Mouse (Mus musculus) midbrain, embryonic 15.5 days (tissue): Measurements from ENCODE around the gene Ddias. TPM values are rescaled to one million over a fixed set of nuclear protein-coding genes. Genes with fewer than 3 reads are reported as not detected.
"Not testable (repeated sequence)": the region's sequence is repeated elsewhere in the genome, so short reads cannot be mapped to it uniquely, and the experiment has no call there.

ENCODE experiments used
- ATAC-seq: fragments of 200-750 bp; cut with Nextera tagmentation; replicated peaks from 2 replicates; pipeline ENCODE4 v1.8.0; 2017; ENCODE audit warnings: moderate TSS enrichment
- H3K27ac ChIP-seq: fragments of 300-500 bp; sonication (generic); 2 replicates; pipeline ENCODE4 v1.5.1; 2015; ENCODE audit warnings: mild to moderate bottlenecking, inconsistent platforms
- H3K27me3 ChIP-seq: fragments of 300-500 bp; sonication (generic); replicated peaks from 2 replicates; pipeline ENCODE4 v1.6.1; 2015; ENCODE audit warnings: inconsistent platforms
- H3K36me3 ChIP-seq: fragments of 300-500 bp; sonication (generic); replicated peaks from 2 replicates; pipeline ENCODE4 v1.6.1; 2015; ENCODE audit warnings: inconsistent platforms
- H3K4me1 ChIP-seq: fragments of 300-500 bp; sonication (generic); 2 replicates; pipeline ENCODE4 v1.6.1; 2015; ENCODE audit warnings: inconsistent platforms
- H3K4me2 ChIP-seq: fragments of 300-500 bp; sonication (generic); 2 replicates; pipeline ENCODE4 v1.6.1; 2015; ENCODE audit warnings: inconsistent platforms, mild to moderate bottlenecking, moderate library complexity
- H3K4me3 ChIP-seq: fragments of 300-500 bp; sonication (generic); 2 replicates; pipeline ENCODE4 v1.5.1; 2015; ENCODE audit warnings: mild to moderate bottlenecking, inconsistent platforms
- H3K9ac ChIP-seq: fragments of 300-500 bp; sonication (generic); 2 replicates; pipeline ENCODE4 v1.6.1; 2015; ENCODE audit warnings: mild to moderate bottlenecking, inconsistent platforms
- H3K9me3 ChIP-seq: fragments of 300-500 bp; sonication (generic); 2 replicates; pipeline ENCODE4 v1.6.1; 2016; ENCODE audit warnings: inconsistent platforms
- WGBS: fragments of 180-500 bp; shearing (Covaris S2); methylation state at CpG from one replicate; pipeline ENCODE4 v1.1.7; 2015; ENCODE audit warnings: mixed read lengths; 5-methylcytosine and 5-hydroxymethylcytosine counted together
- polyA plus RNA-seq: library from polyadenylated mRNA; unstranded; fragments of >200 nt; fragmentation: Nextera tagmentation; extraction: Ambion mirVana; gene quantifications from 2 replicates; pipeline ENCODE4 v1.2.1, GENCODE M21; 2015

Ddias gene
- 4.1 and 4.3 TPM in 2 replicates for polyA plus RNA-seq

DNA sequence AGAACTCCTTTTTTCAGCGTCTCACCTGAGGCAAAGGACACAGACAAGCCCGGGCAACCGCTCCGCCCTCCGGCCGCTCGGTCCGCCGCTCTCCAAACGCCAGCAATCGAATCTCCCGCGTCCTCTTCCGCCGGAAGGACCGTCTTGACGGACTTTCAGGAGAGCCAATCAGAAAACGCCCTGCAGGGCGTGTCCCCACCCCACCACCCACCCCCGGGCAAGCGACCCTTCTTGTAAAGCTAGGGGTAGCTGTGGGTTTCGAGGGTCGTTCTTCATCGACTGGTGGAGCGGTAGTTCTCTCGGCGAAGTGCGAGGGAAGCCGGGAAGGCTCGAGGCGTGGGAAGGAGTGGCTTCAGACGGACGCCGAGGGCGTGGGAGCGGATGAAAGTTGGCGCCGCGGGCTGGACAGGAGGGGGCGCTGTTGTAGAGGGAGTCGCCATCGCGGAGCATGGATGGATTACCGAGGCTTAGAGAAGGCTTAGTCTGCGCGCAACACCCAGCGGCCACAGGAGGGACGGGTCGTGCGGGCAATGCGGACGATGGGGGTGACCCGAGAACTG is at the start of gene Ddias, which contains the start of gene Prcp:
TSS of gene Ddias (minus strand) at position 132 of the 560 bp plus-strand sequence.
TSS of gene Prcp (plus strand) at position 355 of the 560 bp plus-strand sequence.
- peak; percentile 91 for ATAC-seq
- H3K4me1 ChIP-seq: peaks cover 18% of the 10 kb centered on the region
- under 1% methylated on average over 53 of the region's 53 CpGs for WGBS

GRCm38 (mm10) chr7:92920857-92921172 is 46.8 kb upstream of the Ddias start:
- Histone ChIP-seq H3K27me3 (no peaks in the 10 kb centered on the region), H3K27ac (no peak overlapping the region), H3K9ac (no peak overlapping the region), H3K4me3 (no peak overlapping the region), H3K9me3 (no peaks in the 10 kb centered on the region), H3K4me2 (no peak overlapping the region), H3K36me3 (no peaks in the 10 kb centered on the region), H3K4me1 (no peaks in the 10 kb centered on the region)
- no peak for ATAC-seq
- 81% methylated on average over 2 of the region's 2 CpGs for WGBS

More for the DNA sequence above, at the start of gene Ddias, which contains the start of gene Prcp:
- H3K36me3 ChIP-seq: no peaks in the 10 kb centered on the region
- peak within 1 kb of the TSS; percentile 90 for H3K9ac ChIP-seq
- H3K27ac ChIP-seq: peak within 1 kb of the TSS; percentile 99
- peak within 1 kb of the TSS; percentile 68 for H3K4me2 ChIP-seq
- H3K9me3 ChIP-seq: no peaks in the 10 kb centered on the region
- peak within 1 kb of the TSS; percentile 79 for H3K4me3 ChIP-seq
- no peaks in the 10 kb centered on the region for H3K27me3 ChIP-seq

DNA sequence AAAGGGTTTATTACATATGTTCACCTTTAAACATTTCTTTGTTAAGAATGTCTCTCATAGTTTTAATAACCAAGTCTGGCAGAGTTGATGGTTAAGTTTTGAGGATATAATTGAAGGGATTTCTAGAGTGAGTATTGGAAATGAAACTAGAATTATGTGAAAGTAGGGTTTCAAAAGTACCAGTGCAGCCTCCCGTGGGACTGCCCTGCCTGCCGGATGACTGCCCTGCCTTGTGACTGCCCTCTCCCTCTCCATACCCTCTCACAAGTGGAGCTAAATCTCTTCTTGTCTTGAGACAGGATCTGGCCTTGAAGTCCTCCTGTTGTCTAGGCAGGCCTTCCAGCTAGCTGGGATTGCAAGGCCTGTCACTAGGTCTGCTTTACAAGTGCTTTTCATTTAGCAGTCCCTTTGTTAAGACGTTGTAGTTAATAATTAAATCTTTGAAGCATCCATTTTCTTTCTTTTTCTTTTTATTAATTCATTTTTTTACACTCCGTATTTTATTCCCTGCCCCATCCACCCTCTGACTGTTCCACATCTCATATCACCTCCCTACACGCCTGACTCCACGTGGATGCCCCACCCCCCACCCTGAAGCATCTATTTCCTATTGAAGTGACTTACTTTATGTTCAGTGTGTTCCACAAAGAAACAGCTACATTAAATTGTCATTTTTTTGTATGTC is 46.3 kb upstream of the Ddias start:
- Histone ChIP-seq H3K9me3 (no peaks in the 10 kb centered on the region), H3K4me1 (no peaks in the 10 kb centered on the region), H3K4me2 (no peak overlapping the region), H3K9ac (no peak overlapping the region), H3K4me3 (no peak overlapping the region), H3K36me3 (no peaks in the 10 kb centered on the region), H3K27me3 (no peaks in the 10 kb centered on the region), H3K27ac (no peak overlapping the region)
- whole genome bisulfite sequencing: 75% methylated on average over 6 of the region's 6 CpGs
- ATAC-seq: no peak

DNA sequence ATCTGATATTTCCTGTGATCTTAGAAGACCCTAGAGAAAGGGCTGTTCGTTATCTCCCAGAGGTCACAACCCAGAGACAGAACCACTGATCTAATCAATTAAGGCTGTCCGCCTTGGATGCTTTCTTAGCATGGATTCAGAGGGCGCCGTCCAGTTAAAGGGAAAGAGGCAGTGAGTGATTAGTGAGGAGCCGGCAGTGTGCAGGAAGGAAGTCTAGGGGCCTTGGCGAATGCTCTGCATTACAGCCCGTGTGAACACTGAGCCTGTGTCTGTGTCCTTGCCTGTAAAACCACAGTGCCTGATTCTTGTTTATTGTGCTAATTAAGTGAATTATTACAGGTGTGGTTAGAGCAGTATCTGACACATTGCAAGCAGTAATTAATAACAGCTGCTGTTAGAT is 30.2 kb upstream of the Ddias start:
- H3K27me3 ChIP-seq, H3K9me3 ChIP-seq, H3K36me3 ChIP-seq, H3K27ac ChIP-seq, H3K9ac ChIP-seq, H3K4me2 ChIP-seq, H3K4me1 ChIP-seq, H3K4me3 ChIP-seq: not testable (repeated sequence)
- WGBS: 66% methylated on average over 7 of the region's 7 CpGs
- ATAC-seq: 0 out of 2 replicates have a peak, but pooled peaks have one; percentile 42

GRCm38 (mm10) chr7:92903360-92904038 is 29.5 kb upstream of the Ddias start:
- Histone ChIP-seq H3K36me3 (no peaks in the 10 kb centered on the region), H3K4me1 (no peaks in the 10 kb centered on the region), H3K9me3 (no peaks in the 10 kb centered on the region), H3K4me3 (no peak overlapping the region), H3K9ac (no peak overlapping the region), H3K4me2 (no peak overlapping the region), H3K27me3 (no peaks in the 10 kb centered on the region), H3K27ac (no peak overlapping the region)
- peak; percentile 92 for ATAC-seq
- 52% methylated on average over 7 of the region's 7 CpGs for WGBS

GRCm38 (mm10) chr7:92897021-92897420 is 23.0 kb upstream of the Ddias start:
- no peak overlapping the region for H3K4me3 ChIP-seq
- 53% methylated on average over 2 of the region's 2 CpGs for WGBS
- no peak overlapping the region for H3K9ac ChIP-seq
- H3K27me3 ChIP-seq: no peaks in the 10 kb centered on the region
- 0 out of 2 replicates have a peak, but pooled peaks have one; percentile 42 for ATAC-seq
- H3K27ac ChIP-seq: no peak overlapping the region
- no peaks in the 10 kb centered on the region for H3K4me1 ChIP-seq
- H3K4me2 ChIP-seq: no peak overlapping the region
- no peaks in the 10 kb centered on the region for H3K9me3 ChIP-seq
- no peaks in the 10 kb centered on the region for H3K36me3 ChIP-seq

- no peaks in the 10 kb centered on the region for H3K36me3 ChIP-seq
- ATAC-seq: no peak
- H3K4me2 ChIP-seq: no peak overlapping the region
- WGBS: 84% methylated on average over 5 of the region's 5 CpGs
- no peak overlapping the region for H3K27ac ChIP-seq
- H3K4me1 ChIP-seq: no peaks in the 10 kb centered on the region
- H3K4me3 ChIP-seq: no peak overlapping the region
- no peak overlapping the region for H3K9ac ChIP-seq
- no peaks in the 10 kb centered on the region for H3K27me3 ChIP-seq
- H3K9me3 ChIP-seq: no peaks in the 10 kb centered on the region
These were observed 22.0 kb upstream of the Ddias start for GRCm38 (mm10) chr7:92896036-92896435.

DNA sequence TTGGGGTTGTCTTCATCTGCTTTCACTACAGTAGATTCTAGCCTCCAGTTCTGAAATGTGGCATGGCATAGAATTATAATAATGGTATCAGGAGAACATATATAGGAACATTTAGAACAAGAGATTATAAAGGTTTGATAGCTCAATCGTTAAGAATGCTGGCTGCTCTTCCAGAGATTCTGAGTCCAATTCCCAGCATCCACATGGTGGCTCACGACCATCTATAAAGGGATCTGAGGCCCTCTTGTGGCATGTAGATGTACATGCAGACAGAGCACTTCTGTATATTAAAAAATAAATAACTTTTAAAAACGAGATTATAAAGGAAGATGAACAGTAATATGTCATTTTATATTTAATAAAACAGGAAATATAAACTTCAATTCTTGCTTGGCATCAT is 19.4 kb upstream of the Ddias start:
- H3K9ac ChIP-seq: no peak overlapping the region
- H3K36me3 ChIP-seq: no peaks in the 10 kb centered on the region
- no peak overlapping the region for H3K4me2 ChIP-seq
- H3K9me3 ChIP-seq: no peaks in the 10 kb centered on the region
- no peak overlapping the region for H3K27ac ChIP-seq
- no peak overlapping the region for H3K4me3 ChIP-seq
- no peaks in the 10 kb centered on the region for H3K4me1 ChIP-seq
- no peak for ATAC-seq
- WGBS: 46% methylated on average over 3 of the region's 3 CpGs
- no peaks in the 10 kb centered on the region for H3K27me3 ChIP-seq

DNA sequence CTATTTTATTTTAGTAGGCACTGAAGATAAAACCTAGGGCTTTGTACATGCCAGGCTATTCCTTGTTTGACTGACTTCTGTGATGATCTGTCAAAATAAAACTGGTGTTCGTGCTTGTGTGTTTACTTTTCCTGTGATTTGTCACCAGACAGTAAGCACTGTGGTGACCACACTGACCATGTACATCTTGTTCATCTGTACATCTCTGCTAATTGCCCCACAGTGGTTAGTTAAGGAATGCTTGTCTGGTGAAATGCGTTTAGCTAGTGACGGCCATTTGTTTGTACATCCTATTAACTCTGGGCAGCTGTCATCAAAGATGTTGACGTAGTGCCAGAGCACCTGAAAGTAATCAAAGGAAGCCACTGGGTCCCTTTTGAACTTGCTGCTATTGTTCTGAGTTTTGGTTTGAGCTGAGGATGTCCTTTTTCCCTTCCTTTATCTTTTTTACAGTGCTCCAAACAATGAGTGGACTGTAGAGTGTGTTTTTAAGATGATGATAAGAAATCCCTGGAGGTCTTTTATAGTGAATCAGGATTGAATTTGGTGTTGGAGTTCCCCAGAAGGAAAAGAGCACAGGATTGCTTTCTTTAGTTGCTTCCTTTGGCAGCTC is 16.7 kb upstream of the Ddias start:
- H3K27me3 ChIP-seq: no peaks in the 10 kb centered on the region
- H3K9me3 ChIP-seq: no peaks in the 10 kb centered on the region
- H3K27ac ChIP-seq: no peak overlapping the region
- H3K4me2 ChIP-seq: no peak overlapping the region
- H3K4me3 ChIP-seq: no peak overlapping the region
- H3K9ac ChIP-seq: no peak overlapping the region
- WGBS: 71% methylated on average over 4 of the region's 4 CpGs
- no peak for ATAC-seq
- no peaks in the 10 kb centered on the region for H3K4me1 ChIP-seq
- H3K36me3 ChIP-seq: no peaks in the 10 kb centered on the region

- H3K4me2 ChIP-seq: no peak overlapping the region
- H3K36me3 ChIP-seq: no peaks in the 10 kb centered on the region
- WGBS: 71% methylated on average over 1 of the region's 1 CpGs
- no peak overlapping the region for H3K4me3 ChIP-seq
- no peaks in the 10 kb centered on the region for H3K4me1 ChIP-seq
- no peak overlapping the region for H3K27ac ChIP-seq
- no peak for ATAC-seq
- no peak overlapping the region for H3K9ac ChIP-seq
- H3K9me3 ChIP-seq: no peaks in the 10 kb centered on the region
- H3K27me3 ChIP-seq: no peaks in the 10 kb centered on the region
These were observed 16.2 kb upstream of the Ddias start for GRCm38 (mm10) chr7:92890211-92890610.

GRCm38 (mm10) chr7:92887230-92887629 is 13.2 kb upstream of the Ddias start:
- Histone ChIP-seq H3K9me3 (no peaks in the 10 kb centered on the region), H3K9ac (no peak overlapping the region), H3K4me1 (no peaks in the 10 kb centered on the region), H3K4me2 (no peak overlapping the region), H3K27me3 (no peaks in the 10 kb centered on the region), H3K27ac (no peak overlapping the region), H3K36me3 (no peaks in the 10 kb centered on the region), H3K4me3 (no peak overlapping the region)
- ATAC-seq: no peak
- 94% methylated on average over 5 of the region's 5 CpGs for WGBS

DNA sequence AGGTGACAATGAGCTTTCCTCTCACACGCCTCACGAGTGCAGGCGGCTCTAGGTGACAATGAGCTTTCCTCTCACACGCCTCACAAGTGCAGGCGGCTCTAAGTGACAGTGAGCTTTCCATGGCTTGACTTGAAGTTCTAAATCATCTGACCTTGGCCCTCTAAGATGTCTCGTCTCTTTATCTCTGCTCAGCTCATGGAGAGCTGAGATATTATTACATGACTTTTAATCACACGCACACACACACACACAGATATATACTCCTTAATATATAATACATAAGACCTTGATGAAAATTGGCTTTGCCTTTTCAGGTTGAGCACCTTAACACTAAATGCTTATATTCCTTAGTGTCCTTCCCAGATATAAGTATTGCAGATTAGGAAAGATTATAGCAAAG is 12.8 kb upstream of the Ddias start:
- no peak overlapping the region for H3K4me2 ChIP-seq
- H3K27ac ChIP-seq: no peak overlapping the region
- ATAC-seq: no peak
- no peaks in the 10 kb centered on the region for H3K27me3 ChIP-seq
- no peaks in the 10 kb centered on the region for H3K9me3 ChIP-seq
- H3K4me1 ChIP-seq: no peaks in the 10 kb centered on the region
- no peak overlapping the region for H3K4me3 ChIP-seq
- no peaks in the 10 kb centered on the region for H3K36me3 ChIP-seq
- WGBS: 90% methylated on average over 7 of the region's 7 CpGs
- no peak overlapping the region for H3K9ac ChIP-seq
